Mouse (Mus musculus) forebrain, embryonic 12.5 days (tissue): ENCODE measurements around the gene Pparg. TPM values are rescaled to one million over a fixed set of nuclear protein-coding genes. Genes with fewer than 3 reads are reported as not detected.

Source experiments
- ATAC-seq: fragments of 200-750 bp; cut with Nextera tagmentation; 2 replicates; pipeline ENCODE4 v1.8.0; 2017; ENCODE audit warnings: moderate TSS enrichment; ENCODE audit not compliant: low FRiP score
- H3K27ac ChIP-seq: fragments of 300-500 bp; sonication (generic); 2 replicates; pipeline ENCODE4 v1.5.1; 2016; ENCODE audit warnings: mild to moderate bottlenecking
- H3K27me3 ChIP-seq: fragments of 300-500 bp; sonication (generic); 2 replicates; pipeline ENCODE4 v1.6.1; 2016; ENCODE audit warnings: mild to moderate bottlenecking
- H3K36me3 ChIP-seq: fragments of 300-500 bp; sonication (generic); replicated peaks from 2 replicates; pipeline ENCODE4 v1.6.1; 2016; ENCODE audit warnings: mild to moderate bottlenecking
- H3K4me1 ChIP-seq: fragments of 300-500 bp; sonication (generic); 2 replicates; pipeline ENCODE4 v1.6.1; 2016
- H3K4me2 ChIP-seq: fragments of 300-500 bp; sonication (generic); 2 replicates; pipeline ENCODE4 v1.6.1; 2016; ENCODE audit warnings: mild to moderate bottlenecking, moderate library complexity
- H3K4me3 ChIP-seq: fragments of 300-500 bp; sonication (generic); replicated peaks from 2 replicates; pipeline ENCODE4 v1.5.1; 2016; ENCODE audit warnings: mild to moderate bottlenecking
- H3K9ac ChIP-seq: fragments of 300-500 bp; sonication (generic); 2 replicates; pipeline ENCODE4 v1.6.1; 2016; ENCODE audit warnings: mild to moderate bottlenecking
- H3K9me3 ChIP-seq: fragments of 300-500 bp; sonication (generic); 2 replicates; pipeline ENCODE4 v1.6.1; 2016
- WGBS: fragments of 180-500 bp; shearing (Covaris S2); methylation state at CpG from one replicate; pipeline ENCODE4 v1.1.7; 2016; 5-methylcytosine and 5-hydroxymethylcytosine counted together
- polyA plus RNA-seq: library from polyadenylated mRNA; unstranded; fragments of >200 nt; fragmentation: Nextera tagmentation; extraction: Ambion mirVana; gene quantifications from 2 replicates; pipeline ENCODE4 v1.2.1, GENCODE M21; 2016

Gene Pparg
- polyA plus RNA-seq, 1 experiment from 2014 or later = not detected

DNA sequence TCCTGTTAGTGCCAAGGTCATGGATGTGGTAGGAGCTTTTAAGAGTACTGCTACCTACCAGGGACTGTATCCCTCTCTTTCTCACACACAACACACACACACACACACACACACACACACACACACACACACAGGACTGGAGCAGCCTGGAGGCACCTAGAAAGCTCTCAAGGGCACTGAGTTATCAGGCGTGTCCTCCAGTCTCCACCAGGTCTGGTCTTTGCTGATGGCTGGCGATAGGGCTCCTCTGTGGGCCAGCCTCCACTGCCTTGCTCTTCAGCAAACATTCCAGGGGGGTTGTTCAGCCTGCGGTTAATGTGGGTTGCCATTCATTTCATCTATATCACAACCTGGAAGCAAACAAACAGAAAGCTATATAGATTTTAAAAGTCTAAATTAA lies 166.7 kb downstream of the Pparg start:
- Histone ChIP-seq H3K36me3 (no peaks in the 10 kb centered on the region), H3K4me3 (no peak overlapping the region), H3K27me3 (no peaks in the 10 kb centered on the region), H3K9ac (no peak overlapping the region), H3K4me1 (no peaks in the 10 kb centered on the region), H3K27ac (no peak overlapping the region), H3K9me3 (no peaks in the 10 kb centered on the region), H3K4me2 (no peak overlapping the region)
- no peak for ATAC-seq
- WGBS = 93% methylated on average over 3 of the region's 3 CpGs

DNA sequence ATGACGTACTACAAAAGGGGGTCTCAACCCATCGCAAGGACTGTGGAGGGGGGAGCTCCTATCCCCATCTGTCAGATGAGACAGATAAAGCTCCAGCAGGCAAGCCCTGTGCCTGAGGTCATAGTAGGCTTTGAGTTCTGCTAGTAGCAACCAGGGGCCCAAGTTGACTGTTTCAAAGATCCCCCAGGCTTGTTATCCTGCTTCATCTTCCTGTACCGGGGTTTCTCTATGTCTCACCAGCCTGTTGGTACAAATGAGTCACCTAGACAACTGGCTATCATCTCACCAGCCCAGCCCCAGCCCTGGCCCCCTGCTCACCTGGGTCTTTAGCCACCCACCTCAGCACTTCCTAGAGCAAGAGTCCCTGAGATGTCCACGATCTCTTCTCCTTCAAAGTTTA lies 167.6 kb downstream of the Pparg start:
- H3K4me1 ChIP-seq = no peaks in the 10 kb centered on the region
- no peaks in the 10 kb centered on the region for H3K36me3 ChIP-seq
- no peak overlapping the region for H3K4me2 ChIP-seq

DNA sequence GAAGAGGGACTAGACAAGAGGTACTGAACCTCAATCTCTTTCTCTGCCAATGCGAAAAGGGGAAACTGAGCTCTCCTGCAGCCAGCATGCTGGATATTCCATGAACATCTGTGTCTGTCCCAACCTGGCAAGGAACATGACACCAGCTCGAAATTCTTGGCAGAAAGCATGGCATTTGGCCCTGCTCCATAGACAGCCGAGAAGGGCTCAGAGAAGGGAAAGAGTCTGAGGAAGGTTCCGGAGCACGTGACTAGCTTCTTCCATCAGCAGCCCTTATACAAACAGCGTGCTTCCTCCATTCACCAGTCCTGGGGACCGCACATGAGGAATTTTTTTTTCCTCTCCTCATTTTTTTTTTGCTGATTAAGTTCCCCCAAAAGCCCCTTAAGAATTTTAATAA lies 173.9 kb downstream of the Pparg start:
- Histone ChIP-seq H3K9ac (no peak overlapping the region), H3K4me1 (0 out of 2 replicates have a peak, but pooled peaks cover 2% of the 10 kb centered on the region), H3K27me3 (no peaks in the 10 kb centered on the region), H3K4me2 (no peak overlapping the region), H3K4me3 (no peak overlapping the region), H3K36me3 (no peaks in the 10 kb centered on the region), H3K9me3 (no peaks in the 10 kb centered on the region), H3K27ac (no peak overlapping the region)
- 76% methylated on average over 7 of the region's 7 CpGs for WGBS
- ATAC-seq = no peak

More for the DNA sequence above, 167.6 kb downstream of the Pparg start:
- Histone ChIP-seq H3K27ac (no peak overlapping the region), H3K9me3 (no peaks in the 10 kb centered on the region), H3K4me3 (no peak overlapping the region), H3K27me3 (no peaks in the 10 kb centered on the region), H3K9ac (no peak overlapping the region)
- no peak for ATAC-seq
- WGBS = 96% methylated on average over 4 of the region's 4 CpGs

DNA sequence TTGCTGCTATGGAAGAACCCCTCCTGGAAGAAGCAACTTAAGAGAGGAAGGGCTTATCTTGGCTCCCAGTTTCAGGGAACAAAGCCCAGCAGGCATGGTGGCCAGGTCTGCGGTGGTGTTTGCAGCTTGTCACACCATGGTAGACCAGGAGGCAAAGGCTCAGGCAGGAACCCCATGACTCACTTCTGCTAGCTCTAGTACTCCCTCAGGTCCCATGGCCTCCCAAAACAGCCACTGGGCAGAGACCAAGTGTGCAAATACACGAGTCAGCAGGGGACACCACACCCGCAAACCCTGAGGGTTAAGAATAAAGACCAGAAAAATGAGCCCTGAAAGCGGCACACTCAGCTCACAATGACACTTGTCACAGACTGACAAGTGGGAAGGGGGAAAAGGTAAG lies 175.4 kb downstream of the Pparg start:
- H3K9ac ChIP-seq = no peak overlapping the region
- H3K27me3 ChIP-seq = no peaks in the 10 kb centered on the region
- 0 out of 2 replicates have a peak, but pooled peaks cover 2% of the 10 kb centered on the region for H3K4me1 ChIP-seq
- H3K36me3 ChIP-seq = no peaks in the 10 kb centered on the region
- no peaks in the 10 kb centered on the region for H3K9me3 ChIP-seq
- no peak overlapping the region for H3K4me2 ChIP-seq
- no peak overlapping the region for H3K4me3 ChIP-seq
- WGBS = 68% methylated on average over 4 of the region's 4 CpGs
- no peak for ATAC-seq
- H3K27ac ChIP-seq = no peak overlapping the region

DNA sequence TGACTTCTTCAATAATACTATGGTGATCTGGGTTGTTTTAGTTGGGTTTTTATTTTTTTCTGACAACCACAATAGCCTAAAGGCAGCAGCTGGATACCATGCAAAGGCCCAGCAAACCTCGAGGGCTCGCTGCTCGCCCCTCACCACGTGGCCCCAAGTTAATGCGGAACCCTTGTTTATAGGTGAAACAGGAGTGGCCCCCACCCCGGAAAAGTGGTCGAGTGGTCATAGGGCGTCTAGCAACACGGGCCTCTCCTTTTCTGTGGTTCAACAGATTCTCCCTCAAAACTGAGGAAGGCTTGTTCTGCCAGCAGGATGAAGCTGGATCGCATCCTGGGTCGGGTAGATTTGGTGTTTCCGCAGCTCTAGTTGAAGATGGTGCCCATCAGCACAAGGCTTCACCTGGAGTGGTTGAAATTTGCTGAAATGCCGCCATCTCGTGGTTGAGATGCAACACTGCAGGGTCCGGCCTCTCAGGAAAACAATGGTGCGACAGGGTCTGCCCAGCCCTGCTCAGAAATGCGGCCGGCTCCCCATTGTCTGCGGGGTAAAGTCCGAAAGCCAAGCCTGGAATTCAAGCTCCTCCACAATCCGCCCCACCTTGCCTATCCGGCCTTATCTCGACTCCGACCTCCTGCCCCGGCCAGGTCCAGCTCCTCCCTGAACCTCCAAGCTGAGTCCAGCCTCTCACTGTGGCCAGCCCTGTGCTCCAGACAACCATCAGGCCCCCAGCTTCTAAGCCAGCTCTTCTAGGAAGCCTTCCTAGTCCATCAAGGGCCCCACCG lies 178.1 kb downstream of the Pparg start:
- Histone ChIP-seq H3K4me3 (peak overlapping the region; percentile 25), H3K4me2 (peak overlapping the region; percentile 51), H3K27me3 (no peaks in the 10 kb centered on the region), H3K9me3 (no peaks in the 10 kb centered on the region), H3K36me3 (no peaks in the 10 kb centered on the region), H3K27ac (no peak overlapping the region), H3K9ac (peak overlapping the region; percentile 55), H3K4me1 (0 out of 2 replicates have a peak, but pooled peaks cover 2% of the 10 kb centered on the region)
- peak; percentile 90 for ATAC-seq
- 21% methylated on average over 26 of the region's 26 CpGs for WGBS

Other genes starting within 250 kb of the Pparg start
- 6.8 and 8.0 TPM in 2 replicates for gene Syn2, start 226.0 kb upstream of the Pparg start, polyA plus RNA-seq
- not detected in 2 replicates for gene Gm17482, start 133.6 kb upstream of the Pparg start, polyA plus RNA-seq
- gene Timp4, start 108.7 kb upstream of the Pparg start, polyA plus RNA-seq = 0.23 and 0.29 TPM in 2 replicates
- gene Tsen2, start 183.7 kb downstream of the Pparg start, polyA plus RNA-seq = 30.3 and 30.9 TPM in 2 replicates
- 0.28 and 0.32 TPM in 2 replicates for gene Mkrn2os, start 231.6 kb downstream of the Pparg start, polyA plus RNA-seq
- gene Mkrn2, start 241.0 kb downstream of the Pparg start, polyA plus RNA-seq = 26.5 and 28.2 TPM in 2 replicates